Mouse (Mus musculus) stomach, embryonic 16.5 days (tissue): ENCODE results near the gene Camk2d. TPM values are rescaled to one million over a fixed set of nuclear protein-coding genes. Genes with fewer than 3 reads are reported as not detected.

Experiments
- ATAC-seq: fragments of 200-750 bp; cut with Nextera tagmentation; 2 replicates; pipeline ENCODE4 v1.8.0; 2017; ENCODE audit warnings: moderate number of reproducible peaks, moderate TSS enrichment; ENCODE audit not compliant: insufficient read depth, low FRiP score
- H3K27ac ChIP-seq: fragments of 300-500 bp; sonication (generic); 2 replicates; pipeline ENCODE4 v1.5.1; 2014; ENCODE audit warnings: low read length
- H3K27me3 ChIP-seq: fragments of 300-500 bp; sonication (generic); 2 replicates; pipeline ENCODE4 v1.6.1; 2014; ENCODE audit warnings: low read length, control low read depth, mixed read lengths; ENCODE audit not compliant: control insufficient read depth, insufficient read depth
- H3K36me3 ChIP-seq: fragments of 300-500 bp; sonication (generic); 2 replicates; pipeline ENCODE4 v1.6.1; 2014; ENCODE audit warnings: low read length; ENCODE audit not compliant: control insufficient read depth, insufficient read depth
- H3K4me1 ChIP-seq: fragments of 300-500 bp; sonication (generic); 2 replicates; pipeline ENCODE4 v1.6.1; 2014; ENCODE audit warnings: low read length, control low read depth, mixed read lengths; ENCODE audit not compliant: control insufficient read depth, insufficient read depth
- H3K4me2 ChIP-seq: fragments of 300-500 bp; sonication (generic); 2 replicates; pipeline ENCODE4 v1.6.1; 2014; ENCODE audit warnings: low read depth, low read length, mixed read lengths
- H3K4me3 ChIP-seq: fragments of 300-500 bp; sonication (generic); replicated peaks from 2 replicates; pipeline ENCODE4 v1.5.1; 2014; ENCODE audit warnings: mild to moderate bottlenecking, low read length
- H3K9ac ChIP-seq: fragments of 300-500 bp; sonication (generic); 2 replicates; pipeline ENCODE4 v1.6.1; 2014; ENCODE audit warnings: low read length
- H3K9me3 ChIP-seq: fragments of 300-500 bp; sonication (generic); replicated peaks from 2 replicates; pipeline ENCODE4 v1.6.1; 2016; ENCODE audit warnings: low read length, control low read depth; ENCODE audit not compliant: control insufficient read depth
- WGBS: fragments of 180-500 bp; shearing (Covaris S2); extraction: QIAGEN DNeasy Blood & Tissue Kit; methylation state at CpG from one replicate; pipeline ENCODE4 v1.1.7; 2014; 5-methylcytosine and 5-hydroxymethylcytosine counted together
- polyA plus RNA-seq: library from polyadenylated mRNA; unstranded; fragments of >200 nt; fragmentation: Nextera tagmentation; extraction: Ambion mirVana; gene quantifications from 2 replicates; pipeline ENCODE4 v1.2.1, GENCODE M21; 2015

The Camk2d gene
- polyA plus RNA-seq, 1 experiment from 2014 or later = 36.8 TPM

DNA sequence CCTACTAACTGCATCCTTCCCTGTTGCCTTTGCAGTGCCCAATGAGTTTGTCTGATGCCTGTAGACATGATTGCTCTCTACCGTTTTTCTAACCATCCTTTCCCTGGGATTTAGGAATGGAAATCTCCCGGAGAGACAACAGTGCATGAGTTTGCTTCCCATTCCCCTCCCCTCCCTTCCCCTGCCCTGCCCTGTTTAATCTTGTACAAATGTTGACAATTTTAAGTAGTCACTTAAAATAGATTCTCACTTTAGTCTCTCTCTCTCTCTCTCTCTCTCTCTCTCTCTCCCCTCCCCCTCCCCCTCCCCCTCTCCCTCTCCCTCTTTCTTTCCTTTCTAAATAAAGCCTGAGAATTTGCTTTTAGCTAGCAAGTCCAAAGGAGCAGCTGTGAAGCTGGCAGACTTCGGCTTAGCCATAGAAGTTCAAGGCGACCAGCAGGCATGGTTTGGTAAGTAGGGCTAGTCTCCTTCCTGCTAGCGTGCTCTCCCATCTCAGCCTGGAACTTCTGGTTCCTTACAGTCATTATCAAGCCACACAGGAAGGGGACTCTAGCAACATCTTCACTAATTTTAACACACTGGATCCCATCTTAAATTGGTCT is 184.0 kb downstream of the Camk2d start:
- Histone ChIP-seq H3K27me3 (no peaks in the 10 kb centered on the region), H3K4me2 (no peak overlapping the region), H3K9me3 (no peaks in the 10 kb centered on the region), H3K27ac (no peak overlapping the region), H3K36me3 (0 out of 2 replicates have a peak, but pooled peaks cover 5% of the 10 kb centered on the region), H3K9ac (no peak overlapping the region), H3K4me1 (no peaks in the 10 kb centered on the region), H3K4me3 (no peak overlapping the region)
- 42% methylated on average over 5 of the region's 5 CpGs for WGBS
- ATAC-seq = no peak; the same call in 1 of the 2 replicates

DNA sequence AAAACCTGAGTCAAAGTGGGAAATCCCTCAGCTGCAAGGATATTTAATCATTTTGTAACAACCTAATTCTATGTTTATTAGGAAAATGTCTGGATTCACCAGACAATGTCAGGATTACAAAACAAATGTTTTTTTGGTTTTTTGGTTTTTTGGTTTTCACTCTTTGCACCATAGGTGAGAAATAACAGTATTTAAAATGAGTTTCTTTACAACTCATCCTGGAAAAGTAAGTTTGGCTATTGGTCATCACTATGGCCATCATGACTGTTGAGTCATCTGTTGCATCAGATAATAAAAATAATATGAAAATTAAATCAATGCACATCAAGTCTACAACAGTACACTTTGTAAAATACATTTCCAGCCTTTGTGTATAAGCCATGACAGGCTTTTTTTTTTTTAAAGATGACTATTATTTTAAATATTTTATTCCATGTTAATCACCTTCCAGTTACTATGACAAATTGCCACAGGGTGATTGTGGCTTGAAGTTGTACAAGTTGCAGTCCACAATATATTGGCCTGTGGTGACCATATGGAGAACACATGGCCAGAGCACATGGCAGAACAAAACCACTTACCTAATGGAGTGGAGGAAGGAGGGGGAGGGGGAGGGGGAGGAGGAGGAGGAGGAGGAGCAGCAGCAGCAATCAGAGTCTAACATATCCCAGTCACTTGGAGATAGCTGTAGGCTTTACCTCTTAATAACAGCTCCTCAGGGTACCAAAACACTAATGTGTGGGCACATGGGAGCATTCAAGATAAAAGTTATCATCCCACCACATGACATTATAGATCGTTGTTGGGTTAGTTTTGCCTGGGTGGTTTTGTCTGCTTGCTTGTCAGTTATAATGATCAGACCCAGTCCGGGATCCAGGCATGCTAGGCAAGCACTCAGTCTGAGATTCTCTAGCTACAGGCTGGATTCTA is 197.2 kb downstream of the Camk2d start:
- Histone ChIP-seq H3K36me3 (0 out of 2 replicates have a peak, but pooled peaks cover 3% of the 10 kb centered on the region), H3K9me3 (no peaks in the 10 kb centered on the region), H3K27ac (no peak overlapping the region), H3K9ac (no peak overlapping the region), H3K4me1 (no peaks in the 10 kb centered on the region), H3K4me2 (no peak overlapping the region), H3K27me3 (no peaks in the 10 kb centered on the region), H3K4me3 (no peak overlapping the region)
- 89% methylated on average over 2 of the region's 2 CpGs for WGBS
- no peak for ATAC-seq

DNA sequence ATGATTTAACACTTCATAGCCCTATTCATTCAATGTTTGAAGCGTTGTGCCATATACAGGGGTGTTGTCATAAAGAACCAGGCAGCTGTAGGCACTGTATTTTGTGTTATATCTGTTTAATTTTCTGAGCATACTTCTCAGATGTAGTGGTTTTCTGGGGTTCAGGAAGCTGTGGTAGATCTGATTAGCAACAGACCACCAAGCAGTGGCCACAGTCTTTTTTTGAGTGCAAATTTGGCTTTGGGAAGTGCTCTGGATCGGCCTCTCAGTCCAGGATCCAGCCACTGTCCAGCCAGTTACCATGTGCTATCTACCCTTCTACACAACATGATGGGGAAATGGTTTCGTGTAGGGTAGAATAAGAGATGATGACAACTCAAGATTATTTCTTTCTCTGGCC is 199.8 kb downstream of the Camk2d start:
- 0 out of 2 replicates have a peak, but pooled peaks cover 3% of the 10 kb centered on the region for H3K36me3 ChIP-seq
- ATAC-seq = no peak
- no peak overlapping the region for H3K4me2 ChIP-seq
- H3K9me3 ChIP-seq = no peaks in the 10 kb centered on the region
- 86% methylated on average over 3 of the region's 3 CpGs for WGBS
- H3K27me3 ChIP-seq = no peaks in the 10 kb centered on the region
- H3K9ac ChIP-seq = no peak overlapping the region
- H3K27ac ChIP-seq = no peak overlapping the region
- H3K4me1 ChIP-seq = no peaks in the 10 kb centered on the region
- H3K4me3 ChIP-seq = no peak overlapping the region

DNA sequence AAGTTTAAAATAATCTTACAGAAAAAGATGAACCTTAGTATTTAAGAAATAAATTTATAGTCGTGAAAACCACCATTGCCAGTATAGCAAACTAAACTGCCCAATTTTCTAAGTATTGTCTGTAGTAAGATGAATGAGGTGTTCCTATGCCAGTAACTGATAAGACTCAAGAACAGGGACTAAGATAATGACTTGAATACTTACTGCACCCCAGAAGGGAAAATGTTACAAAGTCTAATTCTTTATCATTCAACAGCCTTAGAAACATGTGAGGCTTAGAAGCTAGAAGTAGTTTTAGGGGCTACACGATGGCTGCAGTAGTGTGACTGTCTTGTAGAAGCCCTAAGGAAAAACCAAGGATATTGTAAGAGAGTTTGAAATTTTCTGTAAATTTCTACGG is 200.9 kb downstream of the Camk2d start:
- H3K9me3 ChIP-seq = no peaks in the 10 kb centered on the region
- 0 out of 2 replicates have a peak, but pooled peaks cover 3% of the 10 kb centered on the region for H3K36me3 ChIP-seq
- no peaks in the 10 kb centered on the region for H3K4me1 ChIP-seq
- no peak overlapping the region for H3K4me2 ChIP-seq
- no peak overlapping the region for H3K4me3 ChIP-seq
- 89% methylated on average over 3 of the region's 3 CpGs for WGBS
- H3K27me3 ChIP-seq = no peaks in the 10 kb centered on the region
- H3K9ac ChIP-seq = no peak overlapping the region
- H3K27ac ChIP-seq = no peak overlapping the region
- no peak for ATAC-seq

DNA sequence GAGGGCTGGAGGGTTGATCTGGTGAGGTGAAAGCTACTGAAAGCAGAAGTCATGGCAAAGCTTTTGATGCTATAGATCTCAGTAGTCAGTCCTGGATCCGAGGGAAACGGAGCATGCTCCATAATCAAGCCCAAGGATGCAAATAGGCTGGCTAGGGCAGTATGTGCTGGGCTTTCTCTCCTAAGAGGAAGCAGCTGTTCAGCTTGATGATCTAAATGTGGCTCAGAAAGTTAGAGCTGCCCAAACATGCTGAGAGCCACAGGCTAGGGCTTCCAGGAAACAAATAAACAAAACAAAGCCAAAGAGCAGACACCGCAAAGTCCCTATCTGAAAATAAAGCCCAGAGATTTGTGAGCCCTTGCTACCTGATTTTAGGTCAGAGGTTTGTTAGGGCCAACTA is 201.7 kb downstream of the Camk2d start:
- H3K4me2 ChIP-seq = no peak overlapping the region
- ATAC-seq = no peak
- WGBS = 93% methylated on average over 3 of the region's 3 CpGs
- no peaks in the 10 kb centered on the region for H3K4me1 ChIP-seq
- 0 out of 2 replicates have a peak, but pooled peaks cover 3% of the 10 kb centered on the region for H3K36me3 ChIP-seq
- H3K4me3 ChIP-seq = no peak overlapping the region
- H3K9ac ChIP-seq = no peak overlapping the region
- H3K27ac ChIP-seq = no peak overlapping the region
- no peaks in the 10 kb centered on the region for H3K27me3 ChIP-seq
- no peaks in the 10 kb centered on the region for H3K9me3 ChIP-seq

DNA sequence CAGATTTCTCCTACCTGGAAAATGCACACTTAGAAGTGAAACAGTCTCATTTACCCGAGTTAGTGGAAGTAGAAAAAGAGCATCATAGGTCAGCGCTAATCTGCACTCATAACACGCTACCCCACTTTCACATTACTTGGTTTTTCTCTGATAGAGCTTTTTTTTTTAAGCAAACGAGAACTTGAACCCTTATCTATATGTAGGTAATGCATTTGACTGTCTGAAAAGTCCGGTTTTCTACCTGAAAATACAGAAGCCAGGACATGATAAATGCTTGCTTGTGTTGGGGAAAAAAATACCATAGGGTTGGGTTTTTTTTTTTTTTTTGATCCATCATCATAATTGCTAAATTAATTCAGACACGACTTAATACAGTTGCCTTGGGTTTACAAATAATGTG is 206.9 kb downstream of the Camk2d start:
- Histone ChIP-seq H3K27ac (no peak overlapping the region), H3K9me3 (no peaks in the 10 kb centered on the region), H3K4me2 (no peak overlapping the region), H3K36me3 (no peaks in the 10 kb centered on the region), H3K4me1 (no peaks in the 10 kb centered on the region), H3K27me3 (no peaks in the 10 kb centered on the region), H3K4me3 (no peak overlapping the region), H3K9ac (no peak overlapping the region)
- no peak for ATAC-seq
- WGBS = 88% methylated on average over 6 of the region's 6 CpGs

DNA sequence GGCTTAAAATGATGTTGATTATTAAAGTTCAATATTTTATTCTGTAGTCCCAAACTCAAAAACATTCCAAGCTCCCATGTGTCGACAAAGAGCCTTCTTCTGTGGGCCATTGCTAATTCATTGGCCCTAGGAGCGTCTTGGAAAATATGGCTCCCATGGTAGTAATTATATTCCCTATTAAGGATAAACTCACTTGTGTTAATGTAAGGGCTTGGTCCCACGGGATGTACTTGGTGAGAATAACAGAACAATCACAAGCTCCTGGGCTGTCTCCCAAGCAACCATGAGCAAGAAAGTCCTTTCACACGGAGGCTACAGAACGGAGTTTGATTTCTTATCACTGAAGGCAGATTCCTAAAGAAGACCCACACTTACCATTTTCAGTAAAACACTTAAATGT is 208.9 kb downstream of the Camk2d start:
- no peak overlapping the region for H3K9ac ChIP-seq
- no peak for ATAC-seq
- no peaks in the 10 kb centered on the region for H3K27me3 ChIP-seq
- no peaks in the 10 kb centered on the region for H3K4me1 ChIP-seq
- no peaks in the 10 kb centered on the region for H3K9me3 ChIP-seq
- H3K27ac ChIP-seq = no peak overlapping the region
- H3K4me3 ChIP-seq = no peak overlapping the region
- H3K36me3 ChIP-seq = no peaks in the 10 kb centered on the region
- WGBS = 88% methylated on average over 5 of the region's 5 CpGs
- H3K4me2 ChIP-seq = no peak overlapping the region

DNA sequence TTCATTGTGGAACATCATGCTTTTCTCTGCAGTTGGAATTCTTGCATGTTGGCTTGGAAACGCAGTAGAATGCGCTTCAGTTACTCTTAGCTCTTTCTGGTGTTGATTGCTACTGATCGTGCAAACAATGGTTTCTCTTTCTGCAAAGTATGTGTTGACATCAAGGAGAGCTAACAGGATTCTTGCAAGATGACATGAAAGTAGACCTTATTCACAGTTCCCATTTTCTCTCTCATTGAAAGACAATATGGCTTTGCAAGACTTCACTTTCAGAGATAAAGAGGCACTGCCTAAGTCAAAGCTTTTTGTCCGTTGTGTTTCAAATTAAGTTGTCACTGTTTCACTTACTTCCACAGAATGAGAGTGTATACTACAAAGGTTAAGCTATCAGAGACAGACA is 210.0 kb downstream of the Camk2d start:
- H3K36me3 ChIP-seq = no peaks in the 10 kb centered on the region

DNA sequence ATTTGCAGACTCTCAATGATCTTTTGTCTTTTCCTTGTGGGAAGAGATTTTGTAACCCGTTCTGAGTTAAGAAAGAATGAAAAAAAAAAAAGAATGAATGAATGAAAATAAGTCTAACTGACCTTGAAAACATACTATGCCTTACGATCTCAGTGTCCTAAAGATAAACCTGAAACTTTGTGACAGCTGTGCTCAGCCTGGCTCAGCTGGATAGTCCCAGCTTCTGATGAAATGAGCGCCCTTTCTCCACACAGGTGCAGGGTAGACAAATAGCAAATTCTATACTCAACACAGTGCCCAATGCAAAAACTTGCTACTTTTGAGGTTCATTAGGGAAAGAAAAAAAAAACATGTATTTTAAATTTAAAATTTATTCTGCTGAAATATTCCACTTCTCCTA is 213.8 kb downstream of the Camk2d start:
- Histone ChIP-seq H3K4me2 (no peak overlapping the region), H3K36me3 (no peaks in the 10 kb centered on the region), H3K4me3 (no peak overlapping the region), H3K27me3 (no peaks in the 10 kb centered on the region), H3K4me1 (no peaks in the 10 kb centered on the region), H3K27ac (no peak overlapping the region), H3K9ac (no peak overlapping the region), H3K9me3 (no peaks in the 10 kb centered on the region)
- WGBS = 63% methylated on average over 3 of the region's 3 CpGs
- no peak for ATAC-seq

More for the DNA sequence above, 210.0 kb downstream of the Camk2d start:
- Histone ChIP-seq H3K27ac (no peak overlapping the region), H3K4me1 (no peaks in the 10 kb centered on the region), H3K4me3 (no peak overlapping the region), H3K27me3 (no peaks in the 10 kb centered on the region), H3K4me2 (no peak overlapping the region), H3K9me3 (no peaks in the 10 kb centered on the region), H3K9ac (no peak overlapping the region)
- WGBS = 87% methylated on average over 4 of the region's 4 CpGs
- no peak for ATAC-seq
